Mouse (Mus musculus): ENCODE results near the gene Acta1. TPM values are rescaled to one million over a fixed set of nuclear protein-coding genes. Genes with fewer than 3 reads are reported as not detected.

Gene Acta1
- polyA plus RNA-seq, 1 experiment from 2014 or later, result 18.0 TPM

- TF ChIP-seq CTCF (IDR thresholded peaks at IDR 0.05) (no peak), EP300 (IDR thresholded peaks at IDR 0.05) (no peak)
- H3K9ac ChIP-seq (replicated peaks; ENCODE audit: low read depth), result no peak overlapping the region
- H3K4me1 ChIP-seq (ENCODE audit: insufficient read depth, low read depth, low read length), result no peaks in the 10 kb centered on the region
- ATAC-seq (no peak), DNase-seq (ENCODE audit: low spot score) (no peak)
- no peak overlapping the region for H3K4me3 ChIP-seq (ENCODE audit: low read depth, low read length)
- no peaks in the 10 kb centered on the region for H3K36me3 ChIP-seq (ENCODE audit: insufficient read depth, low read length)
- H3K4me2 ChIP-seq (replicated peaks; ENCODE audit: low read depth, low read length), result no peak overlapping the region
- H3K9me3 ChIP-seq (ENCODE audit: low read length), result no peaks in the 10 kb centered on the region
- 67% methylated on average over 4 of the region's 4 CpGs for WGBS
- H3K27ac ChIP-seq (ENCODE audit: low read length), result no peak overlapping the region
- H3K27me3 ChIP-seq (replicated peaks; ENCODE audit: insufficient read depth, low read length), result peaks cover 42% of the 10 kb centered on the region
Observed at GRCm38 (mm10) chr8:123895230-123895629, 679 bp upstream of the Acta1 start.

DNA sequence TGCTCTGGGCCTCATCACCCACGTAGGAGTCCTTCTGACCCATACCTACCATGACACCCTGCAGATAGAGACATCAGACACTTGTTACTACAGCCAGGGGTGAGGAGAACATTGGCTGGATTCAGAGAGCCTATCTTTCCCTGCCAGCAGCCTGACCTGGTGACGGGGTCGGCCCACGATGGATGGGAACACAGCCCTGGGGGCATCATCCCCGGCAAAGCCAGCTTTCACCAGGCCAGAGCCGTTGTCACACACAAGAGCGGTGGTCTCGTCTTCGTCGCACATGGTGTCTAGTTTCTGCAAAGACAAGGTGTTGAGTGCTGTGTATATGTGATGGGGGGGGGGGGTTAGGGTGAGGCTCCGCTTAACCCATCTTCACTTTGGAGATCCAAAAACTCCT is 1.1 kb downstream of the Acta1 start:
- Histone ChIP-seq H3K4me2 (replicated peaks; ENCODE audit: low read depth, low read length) (no peak overlapping the region), H3K9ac (replicated peaks; ENCODE audit: low read depth) (no peak overlapping the region), H3K27ac (ENCODE audit: low read length) (no peak overlapping the region), H3K27me3 (replicated peaks; ENCODE audit: insufficient read depth, low read length) (peaks cover 42% of the 10 kb centered on the region), H3K9me3 (ENCODE audit: low read length) (no peaks in the 10 kb centered on the region), H3K4me1 (ENCODE audit: insufficient read depth, low read depth, low read length) (no peaks in the 10 kb centered on the region), H3K4me3 (ENCODE audit: low read depth, low read length) (no peak overlapping the region), H3K36me3 (ENCODE audit: insufficient read depth, low read length) (no peaks in the 10 kb centered on the region)
- DNase-seq (ENCODE audit: low spot score) (no peak), ATAC-seq (no peak)
- TF ChIP-seq EP300 (IDR thresholded peaks at IDR 0.05) (no peak), CTCF (IDR thresholded peaks at IDR 0.05) (no peak)
- 68% methylated on average over 11 of the region's 11 CpGs for WGBS

GRCm38 (mm10) chr8:123892586-123893155 is 1.9 kb downstream of the Acta1 start:
- no peak for TF ChIP-seq CTCF (IDR thresholded peaks at IDR 0.05)
- no peak for TF ChIP-seq EP300 (IDR thresholded peaks at IDR 0.05)
- H3K4me3 ChIP-seq (ENCODE audit: low read depth, low read length), result no peak overlapping the region

GRCm38 (mm10) chr8:123891883-123892585 is 2.5 kb downstream of the Acta1 start:
- peaks cover 42% of the 10 kb centered on the region for H3K27me3 ChIP-seq (replicated peaks; ENCODE audit: insufficient read depth, low read length)
- 2% methylated on average over 48 of the region's 49 CpGs for WGBS
- H3K4me3 ChIP-seq (ENCODE audit: low read depth, low read length), result no peak overlapping the region
- no peaks in the 10 kb centered on the region for H3K9me3 ChIP-seq (ENCODE audit: low read length)
- no peak overlapping the region for H3K27ac ChIP-seq (ENCODE audit: low read length)
- no peak for TF ChIP-seq EP300 (IDR thresholded peaks at IDR 0.05)
- no peak for TF ChIP-seq CTCF (IDR thresholded peaks at IDR 0.05)
- ATAC-seq (no peak), DNase-seq (ENCODE audit: low spot score) (no peak)
- no peak overlapping the region for H3K4me2 ChIP-seq (replicated peaks; ENCODE audit: low read depth, low read length)
- no peaks in the 10 kb centered on the region for H3K4me1 ChIP-seq (ENCODE audit: insufficient read depth, low read depth, low read length)
- H3K9ac ChIP-seq (replicated peaks; ENCODE audit: low read depth), result no peak overlapping the region
- H3K36me3 ChIP-seq (ENCODE audit: insufficient read depth, low read length), result no peaks in the 10 kb centered on the region

More at GRCm38 (mm10) chr8:123892586-123893155, 1.9 kb downstream of the Acta1 start:
- 15% methylated on average over 30 of the region's 30 CpGs for WGBS
- no peak for DNase-seq (ENCODE audit: low spot score)
- no peaks in the 10 kb centered on the region for H3K9me3 ChIP-seq (ENCODE audit: low read length)
- H3K27me3 ChIP-seq (replicated peaks; ENCODE audit: insufficient read depth, low read length), result peaks cover 42% of the 10 kb centered on the region
- H3K9ac ChIP-seq (replicated peaks; ENCODE audit: low read depth), result no peak overlapping the region
- no peak overlapping the region for H3K27ac ChIP-seq (ENCODE audit: low read length)
- ATAC-seq, result no peak
- no peak overlapping the region for H3K4me2 ChIP-seq (replicated peaks; ENCODE audit: low read depth, low read length)
- H3K4me1 ChIP-seq (ENCODE audit: insufficient read depth, low read depth, low read length), result no peaks in the 10 kb centered on the region
- H3K36me3 ChIP-seq (ENCODE audit: insufficient read depth, low read length), result no peaks in the 10 kb centered on the region

GRCm38 (mm10) chr8:123891271-123891670 is 3.3 kb downstream of the Acta1 start:
- H3K27me3 ChIP-seq (replicated peaks; ENCODE audit: insufficient read depth, low read length), result peaks cover 42% of the 10 kb centered on the region
- no peaks in the 10 kb centered on the region for H3K4me1 ChIP-seq (ENCODE audit: insufficient read depth, low read depth, low read length)
- no peak overlapping the region for H3K4me3 ChIP-seq (ENCODE audit: low read depth, low read length)
- DNase-seq (ENCODE audit: low spot score) (peak; percentile 64), ATAC-seq (no peak)
- H3K9me3 ChIP-seq (ENCODE audit: low read length), result no peaks in the 10 kb centered on the region
- 2% methylated on average over 11 of the region's 11 CpGs for WGBS
- H3K9ac ChIP-seq (replicated peaks; ENCODE audit: low read depth), result no peak overlapping the region
- TF ChIP-seq EP300 (IDR thresholded peaks at IDR 0.05) (no peak), CTCF (IDR thresholded peaks at IDR 0.05) (no peak)
- no peaks in the 10 kb centered on the region for H3K36me3 ChIP-seq (ENCODE audit: insufficient read depth, low read length)
- H3K4me2 ChIP-seq (replicated peaks; ENCODE audit: low read depth, low read length), result no peak overlapping the region
- no peak overlapping the region for H3K27ac ChIP-seq (ENCODE audit: low read length)

DNA sequence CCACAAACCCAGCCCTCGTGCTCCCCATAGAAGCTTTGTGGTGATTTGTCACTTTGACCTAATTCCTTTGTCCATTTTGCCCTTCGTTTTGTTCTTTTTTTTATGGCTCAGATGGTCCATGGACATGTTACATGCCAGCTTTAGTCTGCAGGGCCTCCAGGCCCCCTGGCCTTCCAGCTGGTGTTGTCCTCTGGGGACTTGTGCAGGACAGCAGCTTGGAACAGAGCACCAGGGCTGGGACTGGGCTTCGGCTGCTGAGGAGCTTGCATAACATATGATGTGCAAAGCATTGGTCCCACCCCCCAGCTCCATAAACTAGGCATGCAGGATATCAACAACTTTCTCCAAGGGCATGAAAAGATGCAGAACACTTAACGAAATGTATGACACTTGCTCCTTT is 4.8 kb downstream of the Acta1 start:
- TF ChIP-seq CTCF (IDR thresholded peaks at IDR 0.05) (no peak), EP300 (IDR thresholded peaks at IDR 0.05) (no peak)
- ATAC-seq (no peak), DNase-seq (ENCODE audit: low spot score) (no peak)
- Histone ChIP-seq H3K9ac (replicated peaks; ENCODE audit: low read depth) (no peak overlapping the region), H3K4me3 (ENCODE audit: low read depth, low read length) (no peak overlapping the region), H3K27ac (ENCODE audit: low read length) (no peak overlapping the region), H3K27me3 (replicated peaks; ENCODE audit: insufficient read depth, low read length) (peaks cover 34% of the 10 kb centered on the region), H3K9me3 (ENCODE audit: low read length) (no peaks in the 10 kb centered on the region), H3K4me1 (ENCODE audit: insufficient read depth, low read depth, low read length) (no peaks in the 10 kb centered on the region), H3K4me2 (replicated peaks; ENCODE audit: low read depth, low read length) (no peak overlapping the region), H3K36me3 (ENCODE audit: insufficient read depth, low read length) (no peaks in the 10 kb centered on the region)
- WGBS, result 55% methylated on average over 4 of the region's 4 CpGs

Measured in lung, postnatal 0 days (tissue).